Mouse (Mus musculus): ENCODE results near the gene Rere.

DNA sequence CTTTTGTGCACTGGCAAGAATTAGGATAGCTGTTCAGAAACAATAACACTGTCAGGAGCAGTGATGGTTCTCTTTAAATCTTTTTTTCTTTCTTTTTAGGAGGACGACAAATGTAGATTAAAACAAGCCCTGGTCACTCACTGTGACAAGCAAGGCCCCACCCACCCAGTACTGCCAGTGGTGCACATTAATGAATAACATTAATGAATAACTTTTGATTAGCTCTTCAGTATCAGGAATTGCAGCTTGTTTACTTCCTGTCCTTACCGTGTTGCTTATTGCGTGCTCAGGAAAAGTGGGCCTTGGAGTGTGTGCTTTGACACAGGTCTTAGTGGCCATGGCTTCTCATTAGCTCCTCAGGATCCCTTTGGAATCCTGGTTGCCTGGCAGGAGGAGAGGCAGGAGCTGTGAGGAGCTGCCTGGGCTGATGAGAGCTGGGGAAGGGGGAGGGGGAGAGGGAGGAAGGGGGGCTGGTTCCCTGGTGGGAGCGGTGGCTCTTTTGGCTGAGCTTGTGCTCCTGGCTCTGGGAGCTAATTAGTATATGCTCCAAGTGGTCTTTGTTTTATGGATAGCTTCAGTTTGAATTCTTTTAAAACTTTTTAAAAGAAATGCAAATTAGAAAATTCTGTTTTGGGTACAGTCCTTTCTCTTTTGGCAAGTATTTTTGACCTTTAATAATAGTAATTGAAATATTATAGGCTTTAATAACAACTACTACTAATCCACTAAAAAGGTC lies 65.4 kb downstream of the Rere start:
- no peak for TF ChIP-seq CTCF (IDR thresholded peaks at IDR 0.05; ENCODE audit: low read depth)
- no peak for TF ChIP-seq EP300 (IDR thresholded peaks at IDR 0.05; ENCODE audit: low read depth)

Data from liver, embryonic 14.5 days (tissue).